Mouse (Mus musculus) lung, adult 2 months (tissue): ENCODE measurements around the gene Dctn3.

ENCODE experiments used
- CTCF ChIP-seq: fragments of 200-500 bp; IDR thresholded peaks from 2 replicates; pipeline ENCODE4 v1.5.1; 2011; ENCODE audit warnings: mild to moderate bottlenecking, low read length, control low read depth; ENCODE audit not compliant: insufficient read depth
- POLR2A ChIP-seq: fragments of 200-500 bp; IDR thresholded peaks from 2 replicates; pipeline ENCODE4 v1.6.1; 2011; ENCODE audit warnings: low read depth, mild to moderate bottlenecking, control low read depth, low read length, borderline replicate concordance; ENCODE audit errors: extremely low read depth

- TF ChIP-seq POLR2A (no peak), CTCF (no peak)
These were observed 16.3 kb upstream of the Dctn3 start for GRCm38 (mm10) chr4:41739260-41739659.
